Mouse (Mus musculus) kidney, adult 8-10 months (tissue): ENCODE measurements at regions not wholly inside any gene's neighbourhood (a gene's known extent, or its start where the extent isn't known, plus 50 kb on each side); places are given as distances from the start of the nearest gene placed in this dataset.
"Not testable (repeated sequence)": the region's sequence is repeated elsewhere in the genome, so short reads cannot be mapped to it uniquely, and the experiment has no call there.

ENCODE experiments used
- DNase-seq, 2 experiments: peaks; one replicate each; pipeline ENCODE4 v3.0.0; 2022

- DNase-seq = no peak
Measured at GRCm38 (mm10) chr1:141716953-141717352, 1471.0 kb downstream of the Kcnt2 start.

GRCm38 (mm10) chr1:141717510-141717909 lies 1471.6 kb downstream of the Kcnt2 start:
- no peak for DNase-seq

GRCm38 (mm10) chr1:141741299-141741698 lies 1495.3 kb downstream of the Kcnt2 start:
- DNase-seq = no peak

- DNase-seq = no peak
Measured at GRCm38 (mm10) chr1:141776059-141776458, 1530.1 kb downstream of the Kcnt2 start.

- no peak for DNase-seq
Measured at GRCm38 (mm10) chr1:141783367-141783766, 1537.4 kb downstream of the Kcnt2 start.

GRCm38 (mm10) chr1:141813315-141814158 lies 1567.6 kb downstream of the Kcnt2 start:
- no peak for DNase-seq

GRCm38 (mm10) chr1:141831444-141831843 lies 1585.5 kb downstream of the Kcnt2 start:
- DNase-seq = no peak

- no peak for DNase-seq
Measured at GRCm38 (mm10) chr1:141842547-141842946, 1596.6 kb downstream of the Kcnt2 start.

- DNase-seq = not testable (repeated sequence)
Measured at GRCm38 (mm10) chr1:141853841-141854240, 1607.9 kb downstream of the Kcnt2 start.

- no peak for DNase-seq
Measured at GRCm38 (mm10) chr1:141884356-141884755, 1638.4 kb downstream of the Kcnt2 start.

GRCm38 (mm10) chr1:141897924-141898455 lies 1652.0 kb downstream of the Kcnt2 start:
- no peak for DNase-seq

GRCm38 (mm10) chr1:141911714-141912398 lies 1665.9 kb downstream of the Kcnt2 start:
- DNase-seq = no peak

- no peak for DNase-seq
Measured at GRCm38 (mm10) chr1:141926194-141926593, 1680.2 kb downstream of the Kcnt2 start.

- no peak for DNase-seq
Measured at GRCm38 (mm10) chr1:141926804-141927203, 1680.8 kb downstream of the Kcnt2 start.

- no peak for DNase-seq
Measured at GRCm38 (mm10) chr1:141948055-141948454, 1692.4 kb upstream of the B3galt2 start.

GRCm38 (mm10) chr1:141954323-141954867 lies 1686.1 kb upstream of the B3galt2 start:
- DNase-seq = no peak

GRCm38 (mm10) chr1:141961743-141962142 lies 1678.7 kb upstream of the B3galt2 start:
- peak in 1 of 2 experiments; percentile 27 for DNase-seq

- no peak for DNase-seq
Measured at GRCm38 (mm10) chr1:141968133-141968532, 1672.3 kb upstream of the B3galt2 start.

- no peak for DNase-seq
Measured at GRCm38 (mm10) chr1:141974329-141974728, 1666.1 kb upstream of the B3galt2 start.

- no peak for DNase-seq
Measured at GRCm38 (mm10) chr1:141999769-142000168, 1640.7 kb upstream of the B3galt2 start.

- DNase-seq = no peak
Measured at GRCm38 (mm10) chr1:142000335-142000734, 1640.1 kb upstream of the B3galt2 start.

- DNase-seq = no peak
Measured at GRCm38 (mm10) chr1:142006316-142006715, 1634.1 kb upstream of the B3galt2 start.

- no peak for DNase-seq
Measured at GRCm38 (mm10) chr1:142042751-142043150, 1597.7 kb upstream of the B3galt2 start.

GRCm38 (mm10) chr1:142055207-142055606 lies 1585.3 kb upstream of the B3galt2 start:
- DNase-seq = no peak
